Mouse (Mus musculus) forebrain, embryonic 15.5 days (tissue): ENCODE results near the gene Dhx32. TPM values are rescaled to one million over a fixed set of nuclear protein-coding genes. Genes with fewer than 3 reads are reported as not detected.

Experiments
- ATAC-seq: fragments of 200-750 bp; cut with Nextera tagmentation; replicated peaks from 2 replicates; pipeline ENCODE4 v1.8.0; 2017; ENCODE audit warnings: mild to moderate bottlenecking, moderate TSS enrichment, moderate library complexity
- H3K27ac ChIP-seq: fragments of 300-500 bp; sonication (generic); replicated peaks from 2 replicates; pipeline ENCODE4 v1.5.1; 2015; ENCODE audit warnings: mild to moderate bottlenecking, inconsistent platforms
- H3K27me3 ChIP-seq: fragments of 300-500 bp; sonication (generic); 2 replicates; pipeline ENCODE4 v1.6.1; 2015; ENCODE audit warnings: inconsistent platforms
- H3K36me3 ChIP-seq: fragments of 300-500 bp; sonication (generic); 2 replicates; pipeline ENCODE4 v1.6.1; 2015; ENCODE audit warnings: mild to moderate bottlenecking, inconsistent platforms
- H3K4me1 ChIP-seq: fragments of 300-500 bp; sonication (generic); 2 replicates; pipeline ENCODE4 v1.6.1; 2015; ENCODE audit warnings: inconsistent platforms
- H3K4me2 ChIP-seq: fragments of 300-500 bp; sonication (generic); replicated peaks from 2 replicates; pipeline ENCODE4 v1.6.1; 2015; ENCODE audit warnings: mild to moderate bottlenecking, inconsistent platforms
- H3K4me3 ChIP-seq: fragments of 300-500 bp; sonication (generic); 2 replicates; pipeline ENCODE4 v1.5.1; 2015; ENCODE audit warnings: mild to moderate bottlenecking, inconsistent platforms
- H3K9ac ChIP-seq: fragments of 300-500 bp; sonication (generic); replicated peaks from 2 replicates; pipeline ENCODE4 v1.6.1; 2015; ENCODE audit warnings: mild to moderate bottlenecking, inconsistent platforms
- H3K9me3 ChIP-seq: fragments of 300-500 bp; sonication (generic); 2 replicates; pipeline ENCODE4 v1.6.1; 2016; ENCODE audit warnings: inconsistent platforms
- WGBS: fragments of 180-500 bp; shearing (Covaris S2); methylation state at CpG from one replicate; pipeline ENCODE4 v1.1.7; 2015; ENCODE audit warnings: mixed read lengths; 5-methylcytosine and 5-hydroxymethylcytosine counted together
- polyA plus RNA-seq: library from polyadenylated mRNA; unstranded; fragments of >200 nt; fragmentation: Nextera tagmentation; extraction: Ambion mirVana; gene quantifications from 2 replicates; pipeline ENCODE4 v1.2.1, GENCODE M21; 2015

Gene Dhx32
- polyA plus RNA-seq, 1 experiment from 2014 or later, result 50.3 TPM

- Histone ChIP-seq H3K4me2 (no peak overlapping the region), H3K27ac (peak overlapping the region; percentile 88), H3K4me1 (peaks cover 43% of the 10 kb centered on the region), H3K9ac (no peak overlapping the region), H3K36me3 (no peaks in the 10 kb centered on the region), H3K4me3 (no peak overlapping the region), H3K27me3 (no peaks in the 10 kb centered on the region), H3K9me3 (no peaks in the 10 kb centered on the region)
- peak; percentile 86 for ATAC-seq
- 23% methylated on average over 13 of the region's 13 CpGs for WGBS
These were observed 16.7 kb downstream of the Dhx32 start for GRCm38 (mm10) chr7:133765849-133766243.

GRCm38 (mm10) chr7:133765240-133765848 lies 17.2 kb downstream of the Dhx32 start:
- Histone ChIP-seq H3K9me3 (no peaks in the 10 kb centered on the region), H3K27ac (peak overlapping the region; percentile 88), H3K27me3 (no peaks in the 10 kb centered on the region), H3K36me3 (no peaks in the 10 kb centered on the region), H3K4me2 (no peak overlapping the region; the same call in 1 of the 2 replicates), H3K4me3 (no peak overlapping the region), H3K9ac (no peak overlapping the region), H3K4me1 (peaks cover 43% of the 10 kb centered on the region)
- ATAC-seq, result peak; percentile 53
- 28% methylated on average over 10 of the region's 10 CpGs for WGBS

- WGBS, result 83% methylated on average over 2 of the region's 2 CpGs
- Histone ChIP-seq H3K36me3 (no peaks in the 10 kb centered on the region), H3K4me1 (peaks cover 52% of the 10 kb centered on the region), H3K27me3 (no peaks in the 10 kb centered on the region), H3K4me2 (no peak overlapping the region), H3K9ac (no peak overlapping the region), H3K27ac (peak overlapping the region; percentile 88), H3K4me3 (no peak overlapping the region), H3K9me3 (no peaks in the 10 kb centered on the region)
- ATAC-seq, result no peak
These were observed 18.1 kb downstream of the Dhx32 start for GRCm38 (mm10) chr7:133764425-133764824.

- Histone ChIP-seq H3K36me3 (no peaks in the 10 kb centered on the region), H3K9me3 (no peaks in the 10 kb centered on the region), H3K4me1 (peaks cover 48% of the 10 kb centered on the region), H3K9ac (no peak overlapping the region), H3K4me2 (no peak overlapping the region), H3K27ac (no peak overlapping the region), H3K4me3 (no peak overlapping the region), H3K27me3 (no peaks in the 10 kb centered on the region)
- ATAC-seq, result no peak
- 89% methylated on average over 6 of the region's 6 CpGs for WGBS
These were observed 19.8 kb downstream of the Dhx32 start for GRCm38 (mm10) chr7:133762696-133763095.

- Histone ChIP-seq H3K4me1 (peaks cover 31% of the 10 kb centered on the region), H3K4me3 (peak overlapping the region; percentile 28), H3K27me3 (no peaks in the 10 kb centered on the region), H3K4me2 (peak overlapping the region; percentile 39), H3K9ac (peak overlapping the region; percentile 35), H3K27ac (peak overlapping the region; percentile 75), H3K9me3 (no peaks in the 10 kb centered on the region), H3K36me3 (no peaks in the 10 kb centered on the region)
- 3% methylated on average over 27 of the region's 27 CpGs for WGBS
- ATAC-seq, result peak; percentile 93
These were observed 22.7 kb downstream of the Dhx32 start for GRCm38 (mm10) chr7:133759611-133760353.

GRCm38 (mm10) chr7:133758716-133759115 lies 23.8 kb downstream of the Dhx32 start:
- no peak for ATAC-seq
- Histone ChIP-seq H3K9me3 (no peaks in the 10 kb centered on the region), H3K4me1 (peaks cover 28% of the 10 kb centered on the region), H3K27me3 (no peaks in the 10 kb centered on the region), H3K27ac (no peak overlapping the region), H3K36me3 (no peaks in the 10 kb centered on the region), H3K4me2 (peak overlapping the region; percentile 39), H3K9ac (no peak overlapping the region), H3K4me3 (no peak overlapping the region)
- WGBS, result 89% methylated on average over 5 of the region's 5 CpGs

GRCm38 (mm10) chr7:133757961-133758455 lies 24.5 kb downstream of the Dhx32 start:
- Histone ChIP-seq H3K36me3 (no peaks in the 10 kb centered on the region), H3K9me3 (no peaks in the 10 kb centered on the region), H3K9ac (no peak overlapping the region), H3K27ac (no peak overlapping the region), H3K4me2 (peak overlapping the region; percentile 27), H3K4me3 (peak overlapping the region; percentile 16), H3K27me3 (no peaks in the 10 kb centered on the region), H3K4me1 (peaks cover 28% of the 10 kb centered on the region)
- 17% methylated on average over 5 of the region's 5 CpGs for WGBS
- no peak for ATAC-seq

- Histone ChIP-seq H3K9ac (no peak overlapping the region), H3K9me3 (no peaks in the 10 kb centered on the region), H3K27ac (no peak overlapping the region), H3K36me3 (peaks cover 4% of the 10 kb centered on the region; the same call in 1 of the 2 replicates), H3K4me2 (no peak overlapping the region), H3K27me3 (no peaks in the 10 kb centered on the region), H3K4me3 (no peak overlapping the region), H3K4me1 (peaks cover 9% of the 10 kb centered on the region)
- ATAC-seq, result no peak
- WGBS, result 82% methylated on average over 5 of the region's 5 CpGs
These were observed 31.4 kb downstream of the Dhx32 start for GRCm38 (mm10) chr7:133751163-133751562.

GRCm38 (mm10) chr7:133750666-133751065 lies 31.9 kb downstream of the Dhx32 start:
- Histone ChIP-seq H3K4me1 (peaks cover 8% of the 10 kb centered on the region), H3K27me3 (no peaks in the 10 kb centered on the region), H3K27ac (peak overlapping the region; percentile 29; the same call in 1 of the 2 replicates), H3K9me3 (no peaks in the 10 kb centered on the region), H3K4me3 (no peak overlapping the region), H3K9ac (no peak overlapping the region), H3K4me2 (no peak overlapping the region), H3K36me3 (peaks cover 4% of the 10 kb centered on the region; the same call in 1 of the 2 replicates)
- peak; percentile 46; the same call in 1 of the 2 replicates for ATAC-seq
- 44% methylated on average over 5 of the region's 5 CpGs for WGBS

- Histone ChIP-seq H3K36me3 (peaks cover 4% of the 10 kb centered on the region; the same call in 1 of the 2 replicates), H3K27me3 (no peaks in the 10 kb centered on the region), H3K9me3 (no peaks in the 10 kb centered on the region), H3K4me1 (peaks cover 20% of the 10 kb centered on the region), H3K4me3 (no peak overlapping the region), H3K27ac (peak overlapping the region; percentile 19; the same call in 1 of the 2 replicates), H3K9ac (no peak overlapping the region), H3K4me2 (no peak overlapping the region)
- ATAC-seq, result no peak
- WGBS, result 86% methylated on average over 14 of the region's 14 CpGs
These were observed 33.8 kb downstream of the Dhx32 start for GRCm38 (mm10) chr7:133748753-133749152.

- no peak overlapping the region for H3K27ac ChIP-seq
- H3K9ac ChIP-seq, result no peak overlapping the region
- peaks cover 6% of the 10 kb centered on the region; the same call in 1 of the 2 replicates for H3K36me3 ChIP-seq
- no peak overlapping the region for H3K4me2 ChIP-seq
- H3K27me3 ChIP-seq, result no peaks in the 10 kb centered on the region
- ATAC-seq, result no peak
- peaks cover 34% of the 10 kb centered on the region for H3K4me1 ChIP-seq
- 84% methylated on average over 8 of the region's 8 CpGs for whole genome bisulfite sequencing
- no peaks in the 10 kb centered on the region for H3K9me3 ChIP-seq
- no peak overlapping the region for H3K4me3 ChIP-seq
These were observed 35.2 kb downstream of the Dhx32 start for GRCm38 (mm10) chr7:133747372-133747771.

GRCm38 (mm10) chr7:133744701-133745100 lies 37.8 kb downstream of the Dhx32 start:
- H3K4me3 ChIP-seq, result no peak overlapping the region
- H3K36me3 ChIP-seq, result peaks cover 26% of the 10 kb centered on the region; the same call in 1 of the 2 replicates
- no peak for ATAC-seq
- peaks cover 27% of the 10 kb centered on the region for H3K4me1 ChIP-seq
- peak overlapping the region; percentile 55 for H3K27ac ChIP-seq
- H3K27me3 ChIP-seq, result no peaks in the 10 kb centered on the region
- no peak overlapping the region for H3K9ac ChIP-seq
- H3K9me3 ChIP-seq, result no peaks in the 10 kb centered on the region
- no peak overlapping the region for H3K4me2 ChIP-seq
- 42% methylated on average over 4 of the region's 4 CpGs for WGBS
